ENCODE assay signal across 10 mouse cellular contexts in genomic region chr17:80063386-80063785, GRCm38 (mm10). TPM values are rescaled to one million over a fixed set of nuclear protein-coding genes. Genes with fewer than 3 reads are reported as not detected.
A peak's percentile ranks its signal among the peaks of the same experiment; 100 is the strongest.
DNase-seq lines count a peak whose midpoint lies in the region; ATAC-seq and TF ChIP-seq lines count a peak whose summit lies in the region.
"Had no signal": no experiment of that assay in that cellular context is flagged by ENCODE, and none has a peak within 500 bp of the region (broad histone marks: within the 10 kb centered on the region; RNA-seq: fewer than 3 reads in every experiment).

No protein-coding gene starts in this region.

- H3K4me3 ChIP-seq in heart, embryonic 15.5 days: peak overlapping the region; percentile 99; the same call in 1 of the 2 replicates
- peak overlapping the region; percentile 98 for H3K4me3 ChIP-seq in testis, adult 2 months (ENCODE audit: control insufficient read depth, low read depth, low read length)

- no peak for DNase-seq in heart, postnatal 14 days
- no peak for DNase-seq in testis, postnatal 14 days (ENCODE audit: low spot score)
- DNase-seq in liver: peak; percentile 14
- no peak for DNase-seq in cerebellum, adult 18-20 months
- no peak for DNase-seq in left cerebral cortex, adult 9 months (ENCODE audit: low spot score in 2 of 2)
- DNase-seq: kidney, postnatal 4 days; thymus, postnatal 4 days had no signal

- intact Hi-C loops in heart, postnatal 14 days (cut with DNase I): loop anchor here (10.0 kb wide), 1 partner anchor 311 kb away; the partner anchor contains the start of gene Gm10190

- H3K9ac ChIP-seq in heart, embryonic 15.5 days: no peak overlapping the region

- H3K4me2 ChIP-seq in heart, embryonic 15.5 days: peak overlapping the region; percentile 77; the same call in 1 of the 2 replicates

- WGBS in heart, embryonic 15.5 days: 63% methylated on average over 10 of the region's 10 CpGs

- TF ChIP-seq CTCF in testis, adult 2 months (IDR thresholded peaks at IDR 0.05; ENCODE audit: control insufficient read depth, insufficient read depth, insufficient replicate concordance, low read depth, low read length): no peak

- no peaks in the 10 kb centered on the region for H3K36me3 ChIP-seq in heart, embryonic 15.5 days
- no peaks in the 10 kb centered on the region; the same call in 1 of the 2 replicates for H3K36me3 ChIP-seq in testis, adult 2 months (ENCODE audit: control insufficient read depth, insufficient read depth, low read length)

- H3K27me3 ChIP-seq in heart, embryonic 15.5 days: no peaks in the 10 kb centered on the region
- no peaks in the 10 kb centered on the region for H3K27me3 ChIP-seq in testis, adult 2 months (ENCODE audit: control insufficient read depth, insufficient read depth, low read length)

- no peaks in the 10 kb centered on the region for H3K9me3 ChIP-seq in heart, embryonic 15.5 days (replicated peaks)

- ATAC-seq in heart, embryonic 15.5 days (replicated peaks; ENCODE audit: insufficient number of reproducible peaks, insufficient read depth, low FRiP score, low read depth): no peak
- ATAC-seq in megakaryocyte progenitor cell, adult 5-6 weeks (replicated peaks; ENCODE audit: poor library complexity): no peak

- H3K27ac ChIP-seq in heart, embryonic 15.5 days: no peak overlapping the region
- peak overlapping the region; percentile 100 for H3K27ac ChIP-seq in testis, adult 2 months (ENCODE audit: control insufficient read depth, insufficient read depth, low read depth, low read length)

- H3K4me1 ChIP-seq in heart, embryonic 15.5 days (replicated peaks): peaks cover 20% of the 10 kb centered on the region
- H3K4me1 ChIP-seq in testis, adult 2 months (ENCODE audit: control insufficient read depth, insufficient read depth, low read length): peaks cover 4% of the 10 kb centered on the region

- TF ChIP-seq POLR2A in testis, adult 2 months (IDR thresholded peaks at IDR 0.05; ENCODE audit: control insufficient read depth, low read depth, low read length): no peak

RNA-seq across cellular contexts. Expression of gene Hnrnpll, which starts 1.3 kb away (rescaled TPM):
- 37.2 and 48.7 TPM in 2 replicates for polyA plus RNA-seq in heart, embryonic 15.5 days (2015; fragmentation: Nextera tagmentation; extraction: Ambion mirVana)
- 10 to 100 TPM; 27.0 to 29.3 TPM for total RNA-seq in heart, postnatal 14 days (2021)
- 44.0 and 52.0 TPM in 2 replicates for polyA plus RNA-seq in testis, adult 2 months (2012; rRNA removed)
- 106 and 109 TPM in 2 replicates for total RNA-seq in megakaryocyte progenitor cell, adult 5-6 weeks (2015)
- total RNA-seq in megakaryocyte progenitor cell, adult 5-6 weeks (2017): 55.6 and 61.3 TPM in 2 replicates
